Mouse (Mus musculus) MEL (cell line): Measurements from ENCODE around the gene Treml2. TPM values are rescaled to one million over a fixed set of nuclear protein-coding genes. Genes with fewer than 3 reads are reported as not detected.

Source experiments
- DNase-seq: peaks from one replicate; pipeline ENCODE4 v3.0.0; 2011; ENCODE audit warnings: low read depth, low spot score
- H3K27ac ChIP-seq: 2 replicates; pipeline ENCODE4 v1.5.1; 2012; ENCODE audit warnings: low read depth, mild to moderate bottlenecking, control low read depth, low read length, moderate library complexity; ENCODE audit not compliant: control insufficient read depth
- H3K27me3 ChIP-seq, 2 experiments: fragments of 150-350 bp in 1 of 2; sonication (generic) in 1 of 2; 2 replicates each; pipeline ENCODE4 v1.6.1; 2012; ENCODE audit warnings: low read length in 2 of 2, mild to moderate bottlenecking in 2 of 2, improper control_type of control experiment in 1 of 2, moderate library complexity in 1 of 2; ENCODE audit not compliant: insufficient read depth in 2 of 2, control insufficient read depth in 1 of 2
- H3K36me3 ChIP-seq, 2 experiments: 2 replicates each; pipeline ENCODE4 v1.6.1; 2012 to 2014; ENCODE audit warnings: low read length in 2 of 2, improper control_type of control experiment in 1 of 2, inconsistent platforms in 1 of 2, mild to moderate bottlenecking in 1 of 2; ENCODE audit not compliant: insufficient read depth in 2 of 2, control insufficient read depth in 1 of 2
- H3K4me1 ChIP-seq, 2 experiments: fragments of 150-350 bp in 1 of 2; sonication (generic) in 1 of 2; 2 replicates each; pipeline ENCODE4 v1.6.1; 2012; ENCODE audit warnings: low read length in 2 of 2, improper control_type of control experiment in 1 of 2, mild to moderate bottlenecking in 1 of 2; ENCODE audit not compliant: insufficient read depth in 2 of 2, control insufficient read depth in 1 of 2
- H3K4me3 ChIP-seq, 2 experiments: fragments of 150-350 bp in 1 of 2; sonication (generic) in 1 of 2; 2 replicates each; pipeline ENCODE4 v1.5.1; 2012; ENCODE audit warnings: low read depth in 2 of 2, low read length in 2 of 2, mild to moderate bottlenecking in 2 of 2, moderate library complexity in 2 of 2, control low read depth in 1 of 2, improper control_type of control experiment in 1 of 2; ENCODE audit not compliant: control insufficient read depth in 1 of 2, insufficient read depth in 1 of 2
- H3K79me2 ChIP-seq: 2 replicates; pipeline ENCODE4 v1.6.1; 2012; ENCODE audit warnings: mild to moderate bottlenecking, low read length, moderate library complexity; ENCODE audit not compliant: control insufficient read depth, poor library complexity, insufficient read depth
- H3K9ac ChIP-seq: 2 replicates; pipeline ENCODE4 v1.6.1; 2012; ENCODE audit warnings: low read depth, mild to moderate bottlenecking, control low read depth, low read length, moderate library complexity; ENCODE audit not compliant: control insufficient read depth, poor library complexity, severe bottlenecking
- H3K9me3 ChIP-seq: fragments of 150-350 bp; sonication (generic); replicated peaks from 2 replicates; pipeline ENCODE4 v1.6.1; 2012; ENCODE audit warnings: mild to moderate bottlenecking, low read length, improper control_type of control experiment, moderate library complexity; ENCODE audit not compliant: insufficient read depth
- BHLHE40 ChIP-seq: IDR thresholded peaks from 2 replicates; pipeline ENCODE4 v1.6.1; 2012; ENCODE audit warnings: low read depth, mild to moderate bottlenecking, inconsistent platforms, low read length, improper control_type of control experiment, borderline replicate concordance
- CHD1 ChIP-seq: IDR thresholded peaks from 2 replicates; pipeline ENCODE4 v1.6.1; 2012; ENCODE audit warnings: low read depth, mild to moderate bottlenecking, inconsistent platforms, low read length, improper control_type of control experiment
- CHD2 ChIP-seq: IDR thresholded peaks from 2 replicates; pipeline ENCODE4 v1.6.1; 2011; ENCODE audit warnings: low read length, improper control_type of control experiment
- CTCF ChIP-seq, 3 experiments: IDR thresholded peaks in 2 of 3; conservative IDR thresholded peaks in 1 of 3; 2 replicates each; pipeline ENCODE4 v1.5.1; 2011 to 2012; ENCODE audit warnings: low read length in 3 of 3, low read depth in 2 of 3, mild to moderate bottlenecking in 2 of 3, improper control_type of control experiment in 1 of 3, inconsistent platforms in 1 of 3, mixed read lengths in 1 of 3, moderate library complexity in 1 of 3; ENCODE audit not compliant: control insufficient read depth in 1 of 3, insufficient read depth in 1 of 3, poor library complexity in 1 of 3, severe bottlenecking in 1 of 3
- E2F4 ChIP-seq: IDR thresholded peaks from 2 replicates; pipeline ENCODE4 v1.6.1; 2011; ENCODE audit warnings: low read depth, low read length, improper control_type of control experiment, borderline replicate concordance
- ELF1 ChIP-seq: IDR thresholded peaks from 2 replicates; pipeline ENCODE4 v1.6.1; 2014; ENCODE audit warnings: low read depth, mild to moderate bottlenecking, inconsistent platforms, low read length, improper control_type of control experiment, moderate library complexity
- ETS1 ChIP-seq: IDR thresholded peaks from 2 replicates; pipeline ENCODE4 v1.6.1; 2012; ENCODE audit warnings: low read depth, mild to moderate bottlenecking, inconsistent platforms, low read length, improper control_type of control experiment, moderate library complexity
- GABPA ChIP-seq: IDR thresholded peaks from 2 replicates; pipeline ENCODE4 v1.6.1; 2012; ENCODE audit warnings: low read depth, mild to moderate bottlenecking, inconsistent platforms, low read length, improper control_type of control experiment, moderate library complexity
- GATA1 ChIP-seq: IDR thresholded peaks from 2 replicates; pipeline ENCODE4 v1.6.1; 2011; ENCODE audit warnings: low read depth, low read length, improper control_type of control experiment
- KAT2A ChIP-seq: conservative IDR thresholded peaks from 2 replicates; pipeline ENCODE4 v1.6.1; 2012; ENCODE audit warnings: low read depth, low read length, improper control_type of control experiment, inconsistent platforms
- MAFK ChIP-seq: IDR thresholded peaks from 2 replicates; pipeline ENCODE4 v1.6.1; 2011; ENCODE audit warnings: low read depth, mild to moderate bottlenecking, low read length, improper control_type of control experiment, borderline replicate concordance
- MAX ChIP-seq: IDR thresholded peaks from 2 replicates; pipeline ENCODE4 v1.6.1; 2011; ENCODE audit warnings: low read length, improper control_type of control experiment
- MAZ ChIP-seq: IDR thresholded peaks from 2 replicates; pipeline ENCODE4 v1.6.1; 2012; ENCODE audit warnings: low read depth, mild to moderate bottlenecking, inconsistent platforms, low read length, improper control_type of control experiment
- MEF2A ChIP-seq: IDR thresholded peaks from 2 replicates; pipeline ENCODE4 v1.6.1; 2014; ENCODE audit warnings: low read depth, mild to moderate bottlenecking, inconsistent platforms, low read length, improper control_type of control experiment; ENCODE audit not compliant: poor library complexity, insufficient replicate concordance, severe bottlenecking; ENCODE audit errors: extremely low read depth
- MXI1 ChIP-seq: IDR thresholded peaks from 2 replicates; pipeline ENCODE4 v1.6.1; 2011; ENCODE audit warnings: mild to moderate bottlenecking, low read depth, low read length, improper control_type of control experiment
- MYB ChIP-seq: IDR thresholded peaks from 2 replicates; pipeline ENCODE4 v1.6.1; 2011; ENCODE audit warnings: mild to moderate bottlenecking, low read depth, low read length, improper control_type of control experiment
- MYC ChIP-seq: IDR thresholded peaks from 2 replicates; pipeline ENCODE4 v1.6.1; 2011; ENCODE audit warnings: low read depth, mild to moderate bottlenecking, low read length, improper control_type of control experiment, moderate library complexity
- NELFE ChIP-seq: IDR thresholded peaks from 2 replicates; pipeline ENCODE4 v1.6.1; 2011; ENCODE audit warnings: low read depth, low read length, improper control_type of control experiment
- POLR2A ChIP-seq, 2 experiments: IDR thresholded peaks; 2 replicates each; pipeline ENCODE4 v1.6.1; 2011 to 2012; ENCODE audit warnings: low read length in 2 of 2, mild to moderate bottlenecking in 2 of 2, control low read depth in 1 of 2, improper control_type of control experiment in 1 of 2, low read depth in 1 of 2, moderate library complexity in 1 of 2; ENCODE audit not compliant: control insufficient read depth in 1 of 2, insufficient read depth in 1 of 2, poor library complexity in 1 of 2
- POLR2AphosphoS2 ChIP-seq: IDR thresholded peaks from 2 replicates; pipeline ENCODE4 v1.6.1; 2011; ENCODE audit warnings: low read length, improper control_type of control experiment
- POLR2AphosphoS5 ChIP-seq: IDR thresholded peaks from 2 replicates; pipeline ENCODE4 v1.6.1; 2012; ENCODE audit warnings: low read depth, borderline replicate concordance, mild to moderate bottlenecking, inconsistent platforms, low read length, moderate library complexity, mixed read lengths
- RAD21 ChIP-seq: IDR thresholded peaks from 2 replicates; pipeline ENCODE4 v1.6.1; 2011; ENCODE audit warnings: mild to moderate bottlenecking, low read depth, low read length, improper control_type of control experiment
- RCOR1 ChIP-seq: IDR thresholded peaks from 2 replicates; pipeline ENCODE4 v1.6.1; 2012; ENCODE audit warnings: low read depth, mild to moderate bottlenecking, inconsistent platforms, low read length, improper control_type of control experiment
- SIN3A ChIP-seq: IDR thresholded peaks from 2 replicates; pipeline ENCODE4 v1.6.1; 2012; ENCODE audit warnings: low read length, improper control_type of control experiment, inconsistent platforms
- TAL1 ChIP-seq: IDR thresholded peaks from 2 replicates; pipeline ENCODE4 v1.6.1; 2012; ENCODE audit warnings: mild to moderate bottlenecking, inconsistent platforms, low read length, moderate library complexity, mixed read lengths
- TBP ChIP-seq: IDR thresholded peaks from 2 replicates; pipeline ENCODE4 v1.8.0; 2011; ENCODE audit warnings: low read depth, low read length, improper control_type of control experiment
- TCF12 ChIP-seq: IDR thresholded peaks from 2 replicates; pipeline ENCODE4 v1.6.1; 2014; ENCODE audit warnings: low read depth, mild to moderate bottlenecking, inconsistent platforms, low read length, improper control_type of control experiment, moderate library complexity
- UBTF ChIP-seq: IDR thresholded peaks from 2 replicates; pipeline ENCODE4 v1.6.1; 2012; ENCODE audit warnings: low read depth, mild to moderate bottlenecking, inconsistent platforms, low read length, improper control_type of control experiment, moderate library complexity, borderline replicate concordance; ENCODE audit not compliant: insufficient read depth
- USF2 ChIP-seq, 2 experiments: IDR thresholded peaks; 2 replicates each; pipeline ENCODE4 v1.6.1; 2011 to 2012; ENCODE audit warnings: improper control_type of control experiment in 2 of 2, low read length in 2 of 2, borderline replicate concordance in 1 of 2, inconsistent platforms in 1 of 2, low read depth in 1 of 2, mild to moderate bottlenecking in 1 of 2; ENCODE audit not compliant: insufficient read depth in 1 of 2
- ZC3H11A ChIP-seq: IDR thresholded peaks from 2 replicates; pipeline ENCODE4 v1.6.1; 2012; ENCODE audit warnings: low read depth, mild to moderate bottlenecking, inconsistent platforms, low read length, improper control_type of control experiment
- ZKSCAN1 ChIP-seq: IDR thresholded peaks from 2 replicates; pipeline ENCODE4 v1.6.1; 2012; ENCODE audit warnings: low read depth, mild to moderate bottlenecking, inconsistent platforms, low read length, improper control_type of control experiment, moderate library complexity
- ZMIZ1 ChIP-seq: IDR thresholded peaks from 2 replicates; pipeline ENCODE4 v1.6.1; 2012; ENCODE audit warnings: low read depth, mild to moderate bottlenecking, inconsistent platforms, low read length, improper control_type of control experiment, moderate library complexity
- polyA plus RNA-seq, 2 experiments: library from polyadenylated mRNA; stranded (reverse) in 1 of 2; unstranded in 1 of 2; fragments of >175 nt in 1 of 2; fragments of >200 nt in 1 of 2; gene quantifications; 2 replicates each; pipeline versions ENCODE4 v1.2.1 to v1.2.4; 2012; ENCODE audit warnings: low replicate concordance in 2 of 2, low read depth in 1 of 2; ENCODE audit not compliant: insufficient read length in 2 of 2, insufficient read depth in 1 of 2, missing spikeins in 1 of 2
- total RNA-seq: library from RNA; depleted of rRNA; stranded (reverse); fragments of 300-350 nt; gene quantifications from 2 replicates; pipeline ENCODE4 v1.2.3, GENCODE M21; 2012

Treml2 gene
- total and polyA plus RNA-seq, 3 experiments: 27.7 to 52.7 TPM; not detected in 1

DNA sequence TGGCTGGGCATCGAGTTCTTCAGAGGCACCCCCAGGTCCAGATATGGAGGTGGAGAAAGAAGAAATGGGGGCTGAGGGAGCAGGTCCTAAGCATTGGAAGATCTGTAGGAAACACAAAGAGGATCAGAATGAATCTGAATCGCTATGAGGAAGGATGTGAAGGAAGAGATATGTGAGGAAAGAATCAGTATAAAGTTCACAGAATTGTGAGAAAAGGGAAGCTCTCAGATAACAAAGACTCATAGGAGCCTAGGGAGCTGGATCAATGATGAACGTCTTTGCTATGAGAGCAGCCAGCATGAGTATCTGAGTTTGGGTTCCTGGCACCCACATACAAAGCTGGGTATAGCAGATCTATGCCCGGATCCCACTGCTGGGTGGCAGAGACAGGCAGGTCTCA lies 29.5 kb upstream of the Treml2 start (continued):
- TF ChIP-seq POLR2AphosphoS2 (no peak), MAZ (no peak), USF2 (IDR thresholded peaks at IDR 0.05; ENCODE audit: borderline replicate concordance in 1 of 2, insufficient read depth in 1 of 2, low read depth in 1 of 2, low read length in 2 of 2) (no peak), POLR2A (IDR thresholded peaks at IDR 0.05; ENCODE audit: control insufficient read depth in 1 of 2, insufficient read depth in 1 of 2, low read depth in 1 of 2, low read length in 2 of 2, poor library complexity in 1 of 2) (no peak), BHLHE40 (no peak), RAD21 (no peak), TBP (no peak), E2F4 (no peak), ETS1 (0 out of 2 replicates have a peak, but pooled peaks have one; percentile 23), ELF1 (no peak), UBTF (no peak), MAFK (no peak), RCOR1 (peak; percentile 96), NELFE (no peak), POLR2AphosphoS5 (no peak), ZC3H11A (no peak), TAL1 (no peak), TCF12 (no peak), MAX (no peak), GABPA (no peak)
- TF ChIP-seq, all 39 proteins: peak for 5

DNA sequence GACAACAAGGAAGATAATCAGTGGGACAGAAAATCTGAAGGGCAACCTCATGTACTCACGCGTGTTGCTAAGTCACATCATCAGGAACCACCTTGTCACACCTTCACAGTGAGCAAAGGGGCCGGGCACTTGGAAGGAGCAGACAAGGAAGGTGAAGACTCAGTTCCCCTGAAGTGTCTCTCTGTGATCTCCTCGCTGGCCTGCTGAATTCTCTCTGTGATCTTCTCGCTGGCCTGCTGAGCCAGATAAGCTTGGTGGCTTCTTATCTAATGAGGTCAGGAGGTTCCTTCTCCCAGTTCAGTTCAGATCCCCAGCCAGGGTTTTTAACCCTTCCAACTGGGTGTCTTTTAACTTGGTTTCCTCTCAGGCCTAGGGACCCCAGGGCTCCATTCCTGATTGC lies 27.1 kb upstream of the Treml2 start:
- peaks cover 9 to 51% of the 10 kb centered on the region in 2 experiments for H3K4me1 ChIP-seq
- H3K36me3 ChIP-seq: peaks cover 0 to 60% of the 10 kb centered on the region in 2 experiments; a peak in 2 of 4 replicates
- DNase-seq: peak; percentile 94
- H3K27me3 ChIP-seq: no peaks in the 10 kb centered on the region
- H3K9ac ChIP-seq: peak overlapping the region; percentile 48
- H3K9me3 ChIP-seq: no peaks in the 10 kb centered on the region
- H3K27ac ChIP-seq: peak overlapping the region; percentile 80
- H3K4me3 ChIP-seq: peak overlapping the region in 1 of 2 experiments; percentile 34; a peak in 2 of 4 replicates
- no peaks in the 10 kb centered on the region for H3K79me2 ChIP-seq
- TF ChIP-seq NELFE: no peak; the same call in 1 of the 2 replicates
- no peak for TF ChIP-seq E2F4
- peak; percentile 82; the same call in 1 of the 2 replicates for TF ChIP-seq ZMIZ1
- no peak for TF ChIP-seq UBTF
- TF ChIP-seq CHD1: no peak
- TF ChIP-seq TBP: peak; percentile 60; the same call in 1 of the 2 replicates
- TF ChIP-seq ETS1: peak; percentile 95
- peak; percentile 74 for TF ChIP-seq MYC
- peak; percentile 100 for TF ChIP-seq GATA1
- TF ChIP-seq USF2 (IDR thresholded peaks at IDR 0.05; ENCODE audit: borderline replicate concordance in 1 of 2, insufficient read depth in 1 of 2, low read depth in 1 of 2, low read length in 2 of 2): no peak
- no peak for TF ChIP-seq POLR2AphosphoS2
- TF ChIP-seq MAZ: peak; percentile 92
- peak; percentile 84 for TF ChIP-seq MYB
- peak; percentile 99 for TF ChIP-seq RCOR1
- peak; percentile 98 for TF ChIP-seq SIN3A
- TF ChIP-seq CTCF (IDR thresholded peaks at IDR 0.05 in 2 of 3, conservative IDR thresholded peaks at IDR 0.05 in 1 of 3; ENCODE audit: control insufficient read depth in 1 of 3, insufficient read depth in 1 of 3, low read depth in 2 of 3, low read length in 3 of 3, poor library complexity in 1 of 3, severe bottlenecking in 1 of 3): no peak
- peak; percentile 81; the same call in 1 of the 2 replicates for TF ChIP-seq MAFK
- no peak for TF ChIP-seq RAD21
- no peak for TF ChIP-seq ZKSCAN1
- TF ChIP-seq MEF2A: peak; percentile 73; the same call in 1 of the 2 replicates
- TF ChIP-seq KAT2A: no peak; the same call in none of the 2 replicates
- TF ChIP-seq CHD2: peak; percentile 74
- peak; percentile 62; the same call in 1 of the 2 replicates for TF ChIP-seq BHLHE40
- TF ChIP-seq POLR2A (IDR thresholded peaks at IDR 0.05; ENCODE audit: control insufficient read depth in 1 of 2, insufficient read depth in 1 of 2, low read depth in 1 of 2, low read length in 2 of 2, poor library complexity in 1 of 2): peak in 1 of 2 experiments; percentile 35; a peak in 1 of 4 replicates
- peak; percentile 68; the same call in 1 of the 2 replicates for TF ChIP-seq MXI1
